Mouse (Mus musculus): ENCODE data around the gene Slc35b2.

Gene Slc35b2

GRCm38 (mm10) chr17:45565103-45565502, 1.4 kb downstream of the Slc35b2 start:
- DNase-seq, result no peak

GRCm38 (mm10) chr17:45566031-45566359, 2.3 kb downstream of the Slc35b2 start:
- no peak for DNase-seq

- DNase-seq, result peak; percentile 58 to 59
Observed at GRCm38 (mm10) chr17:45566360-45567161, 2.9 kb downstream of the Slc35b2 start.

- DNase-seq, result peak in 1 of 2 experiments; percentile 24
Observed at GRCm38 (mm10) chr17:45567162-45567601, 3.5 kb downstream of the Slc35b2 start.

GRCm38 (mm10) chr17:45568990-45569389, 5.3 kb downstream of the Slc35b2 start:
- DNase-seq, result no peak

- no peak for DNase-seq
Observed at GRCm38 (mm10) chr17:45569999-45570398, 6.3 kb downstream of the Slc35b2 start.

GRCm38 (mm10) chr17:45572103-45573086, 8.7 kb downstream of the Slc35b2 start:
- peak; percentile 82 to 86 for DNase-seq

GRCm38 (mm10) chr17:45573087-45573779, 9.6 kb downstream of the Slc35b2 start, which contains the start of gene Hsp90ab1:
Gene Hsp90ab1, minus strand, starts transcription at chr17:45573271.
- DNase-seq, result peak; percentile 100

- DNase-seq, result peak; percentile 97 to 98
Observed at GRCm38 (mm10) chr17:45573780-45574123, 10.1 kb downstream of the Slc35b2 start.

- peak; percentile 86 to 88 for DNase-seq
Observed at GRCm38 (mm10) chr17:45574129-45574761, 10.6 kb downstream of the Slc35b2 start.

GRCm38 (mm10) chr17:45575123-45575897, 11.6 kb downstream of the Slc35b2 start:
- peak in 1 of 2 experiments; percentile 40 for DNase-seq

GRCm38 (mm10) chr17:45578242-45578641, 14.6 kb downstream of the Slc35b2 start:
- peak in 1 of 2 experiments; percentile 47 for DNase-seq

- peak in 1 of 2 experiments; percentile 47 for DNase-seq
Observed at GRCm38 (mm10) chr17:45578843-45579242, 15.2 kb downstream of the Slc35b2 start.

GRCm38 (mm10) chr17:45579554-45579953, 15.9 kb downstream of the Slc35b2 start:
- no peak for DNase-seq

GRCm38 (mm10) chr17:45580958-45581477, 17.3 kb downstream of the Slc35b2 start:
- peak in 1 of 2 experiments; percentile 44 for DNase-seq

- peak; percentile 84 to 85 for DNase-seq
Observed at GRCm38 (mm10) chr17:45581567-45581983, 17.9 kb downstream of the Slc35b2 start.

GRCm38 (mm10) chr17:45582188-45582587, 18.5 kb downstream of the Slc35b2 start:
- DNase-seq, result no peak

GRCm38 (mm10) chr17:45582715-45583355, 19.2 kb downstream of the Slc35b2 start:
- peak in 1 of 2 experiments; percentile 50 for DNase-seq

GRCm38 (mm10) chr17:45584096-45584896, 20.6 kb downstream of the Slc35b2 start:
- peak; percentile 90 to 94 for DNase-seq
